Mouse (Mus musculus) retina, postnatal 7 days (tissue): ENCODE results near the gene Cpeb4.

Experiments
- DNase-seq: peaks from one replicate; pipeline ENCODE4 v3.0.0-alpha.2; 2012; ENCODE audit warnings: low read depth, low spot score

The Cpeb4 gene

GRCm38 (mm10) chr11:31896905-31897304 lies 24.9 kb downstream of the Cpeb4 start:
- DNase-seq, result no peak

DNA sequence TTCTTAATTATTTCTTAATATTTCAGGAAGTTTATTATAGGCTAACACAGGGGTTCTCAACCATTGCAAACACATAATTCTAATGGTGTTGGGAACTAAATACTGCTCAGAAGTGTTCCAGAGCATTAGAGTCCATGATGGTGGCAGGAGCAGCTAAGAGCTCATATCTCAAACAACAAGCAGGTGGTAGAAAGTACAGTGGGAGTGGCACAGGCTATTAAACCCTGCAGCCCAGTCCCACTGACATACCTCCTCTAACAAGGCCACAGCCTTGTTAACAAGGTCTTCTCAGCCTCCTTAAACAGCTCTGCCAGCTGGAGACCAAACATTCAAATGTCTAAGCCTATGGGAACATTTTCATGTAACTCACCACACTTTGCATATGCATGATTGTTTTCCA lies 27.2 kb downstream of the Cpeb4 start:
- no peak for DNase-seq

DNA sequence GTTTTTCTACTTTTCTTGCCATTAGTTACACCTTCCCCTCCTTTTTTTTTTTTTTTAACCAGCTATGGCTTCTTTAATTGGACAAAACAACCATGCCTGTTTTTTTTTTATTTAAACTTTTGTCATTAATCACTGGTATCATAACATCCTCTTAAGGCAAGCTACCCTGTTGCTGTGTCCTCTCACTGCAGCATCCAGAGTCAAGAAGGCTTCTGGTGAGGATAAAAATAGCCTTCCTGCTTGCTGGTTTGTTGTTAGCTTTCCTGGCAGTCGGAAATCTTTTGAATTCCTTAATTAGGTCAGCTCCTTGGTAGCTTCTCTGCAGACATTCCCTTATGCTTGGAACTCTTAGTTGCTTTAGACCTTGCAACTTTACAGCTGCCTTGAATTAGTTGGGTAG lies 28.7 kb downstream of the Cpeb4 start:
- DNase-seq, result no peak

DNA sequence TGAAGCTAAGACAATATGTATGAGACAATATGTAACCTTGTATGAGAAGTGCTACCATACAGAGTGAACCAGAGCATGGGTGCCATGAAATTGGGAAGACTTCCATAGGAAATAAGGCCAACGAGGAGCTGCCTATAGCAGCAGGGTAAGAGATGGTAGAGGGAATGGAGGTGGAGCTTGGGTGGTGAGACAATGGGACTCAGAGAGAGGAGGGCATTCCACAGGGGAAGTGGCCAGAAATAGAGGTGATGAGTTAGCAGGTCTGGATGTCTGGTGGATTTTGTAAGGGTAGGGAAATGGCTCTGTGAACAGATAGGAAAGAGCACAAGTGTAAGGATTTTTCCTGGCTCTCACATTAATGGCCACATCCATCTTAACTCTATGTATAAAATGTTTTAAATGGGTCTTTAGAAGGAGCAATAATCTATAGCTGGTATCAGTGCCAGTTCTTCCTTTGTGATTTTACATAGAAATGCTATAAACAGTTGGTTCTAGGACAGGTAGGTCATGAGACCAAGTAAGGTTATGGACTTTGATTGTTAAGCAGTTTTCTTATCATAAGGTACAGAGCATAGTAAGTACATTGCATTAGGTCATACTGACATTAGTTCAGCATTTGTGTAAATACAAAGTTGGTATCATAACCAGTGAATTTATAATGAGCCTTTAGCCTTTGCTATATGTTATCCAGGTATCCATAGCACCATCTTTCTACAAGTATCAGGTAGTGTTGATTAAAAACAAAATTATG lies 30.4 kb downstream of the Cpeb4 start:
- no peak for DNase-seq

GRCm38 (mm10) chr11:31906499-31906898 lies 34.5 kb downstream of the Cpeb4 start:
- DNase-seq, result no peak

DNA sequence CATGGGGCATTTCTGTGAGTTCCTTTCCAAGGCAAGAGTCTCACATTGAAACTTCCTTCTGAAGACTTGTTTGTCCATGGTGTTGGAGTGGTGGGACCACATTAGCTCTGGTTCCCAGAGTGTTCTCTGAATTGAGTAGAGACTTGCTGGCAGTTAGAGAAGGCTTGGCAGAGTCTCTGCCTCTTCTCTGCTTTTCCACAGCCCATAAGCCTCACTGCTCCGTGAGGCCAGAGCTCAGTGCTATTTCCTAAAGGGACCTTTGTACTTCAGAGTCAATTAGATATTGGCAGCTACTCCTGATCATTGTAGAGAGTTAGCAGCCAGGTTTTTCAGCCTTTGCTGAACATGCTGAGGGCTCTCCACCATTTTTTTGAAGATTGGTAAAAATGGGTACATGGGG lies 35.6 kb downstream of the Cpeb4 start:
- no peak for DNase-seq

GRCm38 (mm10) chr11:31912958-31913357 lies 40.9 kb downstream of the Cpeb4 start:
- no peak for DNase-seq

GRCm38 (mm10) chr11:31917769-31918168 lies 45.8 kb downstream of the Cpeb4 start:
- DNase-seq, result no peak

- DNase-seq, result no peak
Measured at GRCm38 (mm10) chr11:31930051-31930450, 58.0 kb downstream of the Cpeb4 start.

- DNase-seq, result no peak
Measured at GRCm38 (mm10) chr11:31935652-31936051, 63.6 kb downstream of the Cpeb4 start.

DNA sequence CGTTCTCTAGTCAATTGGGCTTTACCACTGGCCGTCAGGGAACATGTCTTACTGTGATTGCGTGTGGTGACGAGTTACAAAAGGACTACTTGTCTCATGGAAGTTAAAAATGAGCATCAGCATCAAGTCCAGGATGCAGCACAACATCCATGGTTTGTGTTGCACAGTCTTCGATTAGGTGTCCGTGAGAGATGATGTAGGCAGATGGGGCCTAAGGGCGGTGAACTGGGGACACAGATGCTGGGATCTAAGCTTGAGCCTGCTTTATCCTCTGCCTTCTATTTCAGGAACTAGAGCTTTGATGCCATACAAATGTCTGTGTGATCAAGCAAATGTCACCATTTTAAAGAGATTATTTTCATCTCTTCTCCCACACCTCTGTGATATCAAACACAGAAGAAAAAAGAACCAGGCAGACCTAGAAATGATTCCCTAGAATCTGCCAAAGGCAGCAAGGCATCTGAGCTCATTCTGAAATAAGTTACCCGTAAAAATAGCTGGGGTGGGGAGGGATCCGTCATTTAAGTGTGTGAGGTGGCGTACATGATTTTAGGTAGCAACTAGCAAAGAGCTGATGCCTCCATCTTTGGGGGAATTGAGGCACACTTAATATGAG lies 65.0 kb downstream of the Cpeb4 start:
- no peak for DNase-seq

DNA sequence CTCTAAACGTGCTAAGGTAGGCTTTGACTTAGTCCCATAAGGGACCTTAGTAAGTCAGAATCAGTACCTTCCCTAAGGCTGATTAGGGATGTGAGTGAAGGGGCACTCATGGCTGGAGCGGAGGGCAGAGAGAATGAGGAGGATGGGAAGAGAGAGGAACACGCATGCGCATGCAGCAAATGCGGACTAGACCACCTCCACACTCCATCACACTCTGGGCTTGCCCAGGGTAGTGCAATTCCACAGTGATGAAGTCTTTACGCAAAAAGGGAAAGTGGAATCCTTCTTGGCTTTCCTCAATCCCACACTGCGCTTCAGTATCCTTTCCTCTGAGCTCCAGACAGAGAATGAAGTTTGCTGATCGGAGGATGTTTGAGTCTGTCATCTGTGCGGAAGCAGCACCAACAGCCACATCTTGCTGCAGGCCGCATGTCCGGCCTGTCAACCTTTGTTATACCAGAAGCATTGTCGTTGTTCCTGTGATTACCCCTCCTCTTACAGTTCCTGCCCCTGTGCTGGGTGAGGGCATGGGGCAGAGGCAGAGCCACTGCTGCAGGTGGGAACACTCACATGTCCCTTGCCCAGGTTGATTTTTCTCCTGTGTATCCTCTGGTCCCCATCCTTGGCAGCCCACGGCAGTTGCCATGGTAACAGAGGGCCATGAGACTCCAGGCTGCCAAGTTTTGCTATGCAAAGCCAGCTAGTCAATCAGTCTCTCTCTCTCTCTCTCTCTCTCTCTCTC lies 69.1 kb downstream of the Cpeb4 start:
- DNase-seq, result peak; percentile 17

- DNase-seq, result no peak
Measured at GRCm38 (mm10) chr11:31941640-31942638, 69.9 kb downstream of the Cpeb4 start.

DNA sequence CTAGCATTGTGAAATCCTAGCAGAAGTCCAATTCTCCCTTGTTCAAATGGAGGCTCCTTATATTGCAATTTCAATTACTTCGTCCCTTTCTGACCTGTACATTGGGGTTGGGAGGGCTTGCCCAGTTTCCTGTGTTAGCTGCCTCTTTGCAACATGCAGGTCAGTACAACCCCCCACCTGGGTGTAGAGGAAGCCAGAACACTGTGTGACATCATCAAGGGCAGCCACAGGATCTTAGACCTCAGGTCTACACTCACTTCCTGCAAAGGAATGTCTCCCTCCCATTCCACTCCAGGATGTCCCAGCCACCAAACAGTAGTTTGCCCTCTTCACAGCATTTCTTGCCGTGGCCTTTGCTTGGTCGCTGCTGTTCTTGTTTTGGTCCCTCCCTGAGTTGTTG lies 73.5 kb downstream of the Cpeb4 start:
- no peak for DNase-seq

- DNase-seq, result no peak
Measured at GRCm38 (mm10) chr11:31948462-31949330, 76.7 kb downstream of the Cpeb4 start.

- DNase-seq, result peak; percentile 71
Measured at GRCm38 (mm10) chr11:31949331-31949785, 77.3 kb downstream of the Cpeb4 start.

DNA sequence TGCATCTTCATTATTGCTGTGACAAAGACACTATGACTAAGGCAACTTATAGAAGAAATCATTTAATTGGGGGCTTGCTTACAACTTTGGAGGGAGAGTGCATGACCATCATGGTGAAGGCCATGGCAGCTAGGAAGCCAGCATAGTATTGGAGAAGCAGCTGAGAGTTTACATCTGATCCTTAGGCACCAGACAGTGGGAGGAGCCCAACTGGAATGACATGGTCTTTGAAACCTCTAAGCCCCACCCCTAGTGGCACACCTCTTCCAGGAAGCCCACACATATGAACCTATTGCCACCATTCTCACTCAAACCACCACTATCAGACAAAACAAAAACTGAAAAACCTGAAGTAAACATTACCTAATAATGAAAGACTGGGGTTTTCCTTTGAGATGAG lies 88.1 kb downstream of the Cpeb4 start:
- DNase-seq, result no peak

DNA sequence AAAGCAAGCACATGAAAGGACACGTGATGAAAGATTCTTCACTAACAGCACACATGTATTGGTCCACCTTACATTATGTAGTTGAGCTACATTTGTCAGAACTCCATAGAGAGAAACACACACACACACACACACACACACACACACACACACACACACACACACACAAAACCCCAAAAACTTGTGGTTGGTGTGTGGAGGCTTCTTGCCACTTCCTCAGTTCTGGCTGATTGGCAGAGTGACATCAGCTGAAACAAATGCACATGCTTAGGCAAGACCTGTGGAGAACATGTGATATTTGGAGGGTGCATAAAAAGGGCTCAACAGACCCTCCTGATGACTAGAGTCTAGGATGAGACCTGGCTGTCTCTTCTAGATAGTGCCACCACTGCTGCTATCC lies 92.0 kb downstream of the Cpeb4 start:
- DNase-seq, result no peak

GRCm38 (mm10) chr11:31965256-31966134 lies 93.5 kb downstream of the Cpeb4 start, which contains the start of gene 4930524B15Rik:
TSS of gene 4930524B15Rik (plus strand) at chr11:31965592.
- DNase-seq, result no peak
